Mouse (Mus musculus): Measurements from ENCODE around the gene Gm11555. TPM values are rescaled to one million over a fixed set of nuclear protein-coding genes. Genes with fewer than 3 reads are reported as not detected.
"Not testable (repeated sequence)": the region's sequence is repeated elsewhere in the genome, so short reads cannot be mapped to it uniquely, and the experiment has no call there.

Gene Gm11555
- polyA plus RNA-seq, 1 experiment from 2014 or later = not detected

- not testable (repeated sequence) for ATAC-seq (ENCODE audit: low FRiP score, low TSS enrichment); H3K27me3 ChIP-seq (ENCODE audit: insufficient read depth, low read length); H3K27ac ChIP-seq (ENCODE audit: low read length); H3K9ac ChIP-seq (replicated peaks; ENCODE audit: low read length); H3K4me3 ChIP-seq (ENCODE audit: low read length); H3K4me1 ChIP-seq (ENCODE audit: insufficient read depth, low read length); H3K9me3 ChIP-seq (ENCODE audit: low read length); H3K4me2 ChIP-seq (replicated peaks; ENCODE audit: low read depth, low read length); H3K36me3 ChIP-seq (ENCODE audit: insufficient read depth, low read length)
- 43% methylated on average over 2 of the region's 2 CpGs for WGBS
These were observed 39.9 kb downstream of the Gm11555 start, which contains the start of gene Gm11937 for GRCm38 (mm10) chr11:99610089-99610488. Gene Gm11937, minus strand, starts transcription at chr11:99610189.

GRCm38 (mm10) chr11:99609126-99609525 lies 40.9 kb downstream of the Gm11555 start:
- 61% methylated on average over 1 of the region's 1 CpGs for WGBS
- no peak for ATAC-seq (ENCODE audit: low FRiP score, low TSS enrichment)

GRCm38 (mm10) chr11:99603208-99603607 lies 46.8 kb downstream of the Gm11555 start, which contains the start of gene Gm11938:
Gene Gm11938, minus strand, starts transcription at chr11:99603308.
- not testable (repeated sequence) for H3K36me3 ChIP-seq (ENCODE audit: insufficient read depth, low read length); H3K9ac ChIP-seq (replicated peaks; ENCODE audit: low read length); H3K27ac ChIP-seq (ENCODE audit: low read length); H3K4me2 ChIP-seq (replicated peaks; ENCODE audit: low read depth, low read length); H3K4me3 ChIP-seq (ENCODE audit: low read length); H3K9me3 ChIP-seq (ENCODE audit: low read length); H3K27me3 ChIP-seq (ENCODE audit: insufficient read depth, low read length); H3K4me1 ChIP-seq (ENCODE audit: insufficient read depth, low read length); ATAC-seq (ENCODE audit: low FRiP score, low TSS enrichment)
- 47% methylated on average over 1 of the region's 1 CpGs for WGBS

More at GRCm38 (mm10) chr11:99609126-99609525, 40.9 kb downstream of the Gm11555 start:
- no peaks in the 10 kb centered on the region for H3K4me1 ChIP-seq (ENCODE audit: insufficient read depth, low read length)
- no peak overlapping the region for H3K27ac ChIP-seq (ENCODE audit: low read length)
- no peaks in the 10 kb centered on the region for H3K36me3 ChIP-seq (ENCODE audit: insufficient read depth, low read length)
- H3K9ac ChIP-seq (replicated peaks; ENCODE audit: low read length) = no peak overlapping the region
- H3K4me2 ChIP-seq (replicated peaks; ENCODE audit: low read depth, low read length) = no peak overlapping the region
- no peak overlapping the region for H3K4me3 ChIP-seq (ENCODE audit: low read length)
- H3K27me3 ChIP-seq (ENCODE audit: insufficient read depth, low read length) = no peaks in the 10 kb centered on the region
- no peaks in the 10 kb centered on the region for H3K9me3 ChIP-seq (ENCODE audit: low read length)

Other genes with a start within 250 kb of the Gm11555 start
- 0.09 TPM in 2 replicates for gene Krt12, start 228.0 kb downstream of the Gm11555 start, polyA plus RNA-seq (2015; fragmentation: Nextera tagmentation; extraction: Ambion mirVana)
- gene Krt20, start 212.1 kb downstream of the Gm11555 start, polyA plus RNA-seq (2015; fragmentation: Nextera tagmentation; extraction: Ambion mirVana) = 1.5 and 1.8 TPM in 2 replicates
- 22.2 and 22.3 TPM in 2 replicates for gene Krt23, start 157.1 kb downstream of the Gm11555 start, polyA plus RNA-seq (2015; fragmentation: Nextera tagmentation; extraction: Ambion mirVana)
- 0.21 and 0.60 TPM in 2 replicates for gene Krt39, start 128.9 kb downstream of the Gm11555 start, polyA plus RNA-seq (2015; fragmentation: Nextera tagmentation; extraction: Ambion mirVana)
- gene Krt40, start 107.1 kb downstream of the Gm11555 start, polyA plus RNA-seq (2015; fragmentation: Nextera tagmentation; extraction: Ambion mirVana) = not detected in 2 replicates
- gene Krtap3-3, start 99.4 kb downstream of the Gm11555 start, polyA plus RNA-seq (2015; fragmentation: Nextera tagmentation; extraction: Ambion mirVana) = not detected in 2 replicates
- not detected in 2 replicates for gene Krtap3-2, start 93.4 kb downstream of the Gm11555 start, polyA plus RNA-seq (2015; fragmentation: Nextera tagmentation; extraction: Ambion mirVana)
- not detected in 2 replicates for gene Gm11939, start 90.8 kb downstream of the Gm11555 start, polyA plus RNA-seq (2015; fragmentation: Nextera tagmentation; extraction: Ambion mirVana)
- not detected in 2 replicates for gene Krtap3-1, start 83.6 kb downstream of the Gm11555 start, polyA plus RNA-seq (2015; fragmentation: Nextera tagmentation; extraction: Ambion mirVana)
- not detected in 2 replicates for gene Krtap1-5, start 69.2 kb downstream of the Gm11555 start, polyA plus RNA-seq (2015; fragmentation: Nextera tagmentation; extraction: Ambion mirVana)
- not detected in 2 replicates for gene Krtap1-4, start 66.6 kb downstream of the Gm11555 start, polyA plus RNA-seq (2015; fragmentation: Nextera tagmentation; extraction: Ambion mirVana)
- not detected in 2 replicates for gene Krtap1-3, start 58.9 kb downstream of the Gm11555 start, polyA plus RNA-seq (2015; fragmentation: Nextera tagmentation; extraction: Ambion mirVana)
- gene Krtap9-3, start 52.1 kb downstream of the Gm11555 start, polyA plus RNA-seq (2015; fragmentation: Nextera tagmentation; extraction: Ambion mirVana) = not detected in 2 replicates
- not detected in 2 replicates for gene Gm11938, start 46.9 kb downstream of the Gm11555 start, polyA plus RNA-seq (2015; fragmentation: Nextera tagmentation; extraction: Ambion mirVana)
- not detected in 2 replicates for gene Gm11937, start 40.0 kb downstream of the Gm11555 start, polyA plus RNA-seq (2015; fragmentation: Nextera tagmentation; extraction: Ambion mirVana)
- not detected in 2 replicates for gene Krtap2-4, start 35.4 kb downstream of the Gm11555 start, polyA plus RNA-seq (2015; fragmentation: Nextera tagmentation; extraction: Ambion mirVana)
- gene Gm11562, start 29.8 kb downstream of the Gm11555 start, polyA plus RNA-seq (2015; fragmentation: Nextera tagmentation; extraction: Ambion mirVana) = not detected in 2 replicates
- not detected in 2 replicates for gene Krtap4-1, start 22.0 kb downstream of the Gm11555 start, polyA plus RNA-seq (2015; fragmentation: Nextera tagmentation; extraction: Ambion mirVana)
- gene Krtap4-2, start 15.2 kb downstream of the Gm11555 start, polyA plus RNA-seq (2015; fragmentation: Nextera tagmentation; extraction: Ambion mirVana) = not detected in 2 replicates
- gene Krtap4-7, start 6.1 kb downstream of the Gm11555 start, polyA plus RNA-seq (2015; fragmentation: Nextera tagmentation; extraction: Ambion mirVana) = not detected in 2 replicates
- not detected in 2 replicates for gene Gm11563, start 8.7 kb upstream of the Gm11555 start, polyA plus RNA-seq (2015; fragmentation: Nextera tagmentation; extraction: Ambion mirVana)
- gene Krtap4-6, start 15.7 kb upstream of the Gm11555 start, polyA plus RNA-seq (2015; fragmentation: Nextera tagmentation; extraction: Ambion mirVana) = not detected in 2 replicates
- gene Gm14190, start 40.5 kb upstream of the Gm11555 start, polyA plus RNA-seq (2015; fragmentation: Nextera tagmentation; extraction: Ambion mirVana) = not detected in 2 replicates
- gene Gm14180, start 84.1 kb upstream of the Gm11555 start, polyA plus RNA-seq (2015; fragmentation: Nextera tagmentation; extraction: Ambion mirVana) = not detected in 2 replicates
- gene Gm11595, start 122.7 kb upstream of the Gm11555 start, polyA plus RNA-seq (2015; fragmentation: Nextera tagmentation; extraction: Ambion mirVana) = not detected in 2 replicates
- gene Krtap4-8, start 130.5 kb upstream of the Gm11555 start, polyA plus RNA-seq (2015; fragmentation: Nextera tagmentation; extraction: Ambion mirVana) = not detected in 2 replicates
- gene Krtap4-9, start 135.0 kb upstream of the Gm11555 start, polyA plus RNA-seq (2015; fragmentation: Nextera tagmentation; extraction: Ambion mirVana) = not detected in 2 replicates
- not detected in 2 replicates for gene Gm11596, start 143.2 kb upstream of the Gm11555 start, polyA plus RNA-seq (2015; fragmentation: Nextera tagmentation; extraction: Ambion mirVana)
- gene Gm11569, start 148.7 kb upstream of the Gm11555 start, polyA plus RNA-seq (2015; fragmentation: Nextera tagmentation; extraction: Ambion mirVana) = not detected in 2 replicates
- not detected in 2 replicates for gene Gm11554, start 154.2 kb upstream of the Gm11555 start, polyA plus RNA-seq (2015; fragmentation: Nextera tagmentation; extraction: Ambion mirVana)
- gene Krtap4-13, start 159.7 kb upstream of the Gm11555 start, polyA plus RNA-seq (2015; fragmentation: Nextera tagmentation; extraction: Ambion mirVana) = not detected in 2 replicates
- not detected in 2 replicates for gene Gm11564, start 165.4 kb upstream of the Gm11555 start, polyA plus RNA-seq (2015; fragmentation: Nextera tagmentation; extraction: Ambion mirVana)
- gene 2300003K06Rik, start 187.8 kb upstream of the Gm11555 start, polyA plus RNA-seq (2015; fragmentation: Nextera tagmentation; extraction: Ambion mirVana) = not detected in 2 replicates
- not detected in 2 replicates for gene Krtap4-16, start 201.4 kb upstream of the Gm11555 start, polyA plus RNA-seq (2015; fragmentation: Nextera tagmentation; extraction: Ambion mirVana)
- not detected in 2 replicates for gene Gm11568, start 207.7 kb upstream of the Gm11555 start, polyA plus RNA-seq (2015; fragmentation: Nextera tagmentation; extraction: Ambion mirVana)
- gene Gm11559, start 214.2 kb upstream of the Gm11555 start, polyA plus RNA-seq (2015; fragmentation: Nextera tagmentation; extraction: Ambion mirVana) = not detected in 2 replicates
- not detected in 2 replicates for gene Krtap9-1, start 223.2 kb upstream of the Gm11555 start, polyA plus RNA-seq (2015; fragmentation: Nextera tagmentation; extraction: Ambion mirVana)
- gene Gm11567, start 229.0 kb upstream of the Gm11555 start, polyA plus RNA-seq (2015; fragmentation: Nextera tagmentation; extraction: Ambion mirVana) = not detected in 2 replicates